Mouse (Mus musculus) limb, embryonic 11.5 days (tissue): ENCODE measurements around the gene Sec14l4. TPM values are rescaled to one million over a fixed set of nuclear protein-coding genes. Genes with fewer than 3 reads are reported as not detected.
"Not testable (repeated sequence)": the region's sequence is repeated elsewhere in the genome, so short reads cannot be mapped to it uniquely, and the experiment has no call there.

Source experiments
- ATAC-seq: fragments of 200-750 bp; cut with Nextera tagmentation; 2 replicates; pipeline ENCODE4 v1.8.0; 2017; ENCODE audit warnings: low read depth; ENCODE audit not compliant: insufficient number of reproducible peaks, low FRiP score, low TSS enrichment
- DNase-seq: peaks from one replicate; pipeline ENCODE4 v3.0.0-alpha.2; 2015; ENCODE audit warnings: low spot score
- H3K27ac ChIP-seq: fragments of 300-500 bp; sonication (generic); replicated peaks from 2 replicates; pipeline ENCODE4 v1.5.1; 2014; ENCODE audit warnings: low read depth, mild to moderate bottlenecking, low read length
- H3K27me3 ChIP-seq: fragments of 300-500 bp; sonication (generic); 2 replicates; pipeline ENCODE4 v1.6.1; 2014; ENCODE audit warnings: mild to moderate bottlenecking, low read length, mixed read lengths; ENCODE audit not compliant: control insufficient read depth, insufficient read depth
- H3K36me3 ChIP-seq: fragments of 300-500 bp; sonication (generic); 2 replicates; pipeline ENCODE4 v1.6.1; 2014; ENCODE audit warnings: mild to moderate bottlenecking, low read length, moderate library complexity, mixed read lengths; ENCODE audit not compliant: control insufficient read depth, insufficient read depth
- H3K4me1 ChIP-seq: fragments of 300-500 bp; sonication (generic); 2 replicates; pipeline ENCODE4 v1.6.1; 2014; ENCODE audit warnings: low read length, mixed read lengths; ENCODE audit not compliant: control insufficient read depth, insufficient read depth
- H3K4me2 ChIP-seq: fragments of 300-500 bp; sonication (generic); 2 replicates; pipeline ENCODE4 v1.6.1; 2014; ENCODE audit warnings: low read depth, mild to moderate bottlenecking, moderate library complexity; ENCODE audit not compliant: severe bottlenecking
- H3K4me3 ChIP-seq: fragments of 300-500 bp; sonication (generic); 2 replicates; pipeline ENCODE4 v1.5.1; 2014; ENCODE audit warnings: low read depth, low read length
- H3K9ac ChIP-seq: fragments of 300-500 bp; sonication (generic); 2 replicates; pipeline ENCODE4 v1.6.1; 2014; ENCODE audit warnings: mild to moderate bottlenecking, low read length
- H3K9me3 ChIP-seq: fragments of 300-500 bp; sonication (generic); 2 replicates; pipeline ENCODE4 v1.6.1; 2016; ENCODE audit warnings: low read length; ENCODE audit not compliant: control insufficient read depth
- WGBS: fragments of 180-500 bp; shearing (Covaris S2); extraction: QIAGEN DNeasy Blood & Tissue Kit; methylation state at CpG from one replicate; pipeline ENCODE4 v1.1.7; 2014; 5-methylcytosine and 5-hydroxymethylcytosine counted together
- polyA plus RNA-seq: library from polyadenylated mRNA; unstranded; fragments of >200 nt; fragmentation: Nextera tagmentation; extraction: Ambion mirVana; gene quantifications from 2 replicates; pipeline ENCODE4 v1.2.1, GENCODE M21; 2014

Gene Sec14l4
- polyA plus RNA-seq, 1 experiment from 2014 or later: not detected

- Histone ChIP-seq H3K27ac (no peak overlapping the region), H3K9ac (no peak overlapping the region), H3K9me3 (no peaks in the 10 kb centered on the region), H3K4me1 (no peaks in the 10 kb centered on the region), H3K27me3 (no peaks in the 10 kb centered on the region), H3K4me3 (no peak overlapping the region), H3K4me2 (no peak overlapping the region), H3K36me3 (no peaks in the 10 kb centered on the region)
- no peak for ATAC-seq
- no peak for DNase-seq
- 85% methylated on average over 1 of the region's 1 CpGs for WGBS
These were observed 18.6 kb upstream of the Sec14l4 start for GRCm38 (mm10) chr11:4012616-4013015.

- not testable (repeated sequence) for H3K27me3 ChIP-seq, H3K27ac ChIP-seq, H3K4me3 ChIP-seq, H3K36me3 ChIP-seq, ATAC-seq, DNase-seq, H3K4me2 ChIP-seq, H3K4me1 ChIP-seq, H3K9ac ChIP-seq, H3K9me3 ChIP-seq
- WGBS: 92% methylated on average over 14 of the region's 14 CpGs
These were observed 15.5 kb upstream of the Sec14l4 start for GRCm38 (mm10) chr11:4015796-4016195.

- not testable (repeated sequence) for H3K36me3 ChIP-seq, DNase-seq, H3K9me3 ChIP-seq, H3K4me1 ChIP-seq, H3K4me3 ChIP-seq, H3K27me3 ChIP-seq, H3K27ac ChIP-seq, ATAC-seq, H3K9ac ChIP-seq, H3K4me2 ChIP-seq
- 94% methylated on average over 13 of the region's 13 CpGs for whole genome bisulfite sequencing
These were observed 9.2 kb upstream of the Sec14l4 start for GRCm38 (mm10) chr11:4022111-4022510.

GRCm38 (mm10) chr11:4023321-4023720 lies 7.9 kb upstream of the Sec14l4 start:
- no peaks in the 10 kb centered on the region for H3K9me3 ChIP-seq
- H3K4me3 ChIP-seq: no peak overlapping the region
- no peak overlapping the region for H3K27ac ChIP-seq
- 82% methylated on average over 2 of the region's 2 CpGs for WGBS
- no peaks in the 10 kb centered on the region for H3K27me3 ChIP-seq
- ATAC-seq (no peak), DNase-seq (no peak)
- no peaks in the 10 kb centered on the region for H3K36me3 ChIP-seq
- no peaks in the 10 kb centered on the region for H3K4me1 ChIP-seq
- H3K9ac ChIP-seq: no peak overlapping the region
- no peak overlapping the region for H3K4me2 ChIP-seq

GRCm38 (mm10) chr11:4027066-4027465 lies 4.2 kb upstream of the Sec14l4 start:
- DNase-seq (no peak), ATAC-seq (no peak)
- H3K4me1 ChIP-seq: no peaks in the 10 kb centered on the region
- H3K27ac ChIP-seq: no peak overlapping the region
- H3K4me2 ChIP-seq: no peak overlapping the region
- 73% methylated on average over 8 of the region's 8 CpGs for WGBS
- no peak overlapping the region for H3K4me3 ChIP-seq
- H3K27me3 ChIP-seq: peaks cover 3% of the 10 kb centered on the region; the same call in 1 of the 2 replicates
- no peaks in the 10 kb centered on the region for H3K9me3 ChIP-seq
- no peak overlapping the region for H3K9ac ChIP-seq
- H3K36me3 ChIP-seq: no peaks in the 10 kb centered on the region

- 78% methylated on average over 9 of the region's 9 CpGs for WGBS
- no peak for DNase-seq
- H3K4me2 ChIP-seq: no peak overlapping the region
- H3K9ac ChIP-seq: no peak overlapping the region
- no peak overlapping the region for H3K4me3 ChIP-seq
- no peaks in the 10 kb centered on the region for H3K4me1 ChIP-seq
- H3K27me3 ChIP-seq: peaks cover 4% of the 10 kb centered on the region; the same call in 1 of the 2 replicates
- H3K9me3 ChIP-seq: no peaks in the 10 kb centered on the region
- no peaks in the 10 kb centered on the region for H3K36me3 ChIP-seq
- no peak overlapping the region for H3K27ac ChIP-seq
- no peak for ATAC-seq
These were observed 3.5 kb upstream of the Sec14l4 start for GRCm38 (mm10) chr11:4027561-4028334.

- Histone ChIP-seq H3K36me3 (no peaks in the 10 kb centered on the region), H3K27ac (no peak overlapping the region), H3K9me3 (no peaks in the 10 kb centered on the region), H3K4me3 (no peak overlapping the region), H3K4me2 (no peak overlapping the region), H3K27me3 (peaks cover 4% of the 10 kb centered on the region; the same call in 1 of the 2 replicates), H3K4me1 (no peaks in the 10 kb centered on the region), H3K9ac (no peak overlapping the region)
- 68% methylated on average over 4 of the region's 4 CpGs for WGBS
- ATAC-seq: no peak
- no peak for DNase-seq
These were observed 1.9 kb upstream of the Sec14l4 start for GRCm38 (mm10) chr11:4029343-4029742.

GRCm38 (mm10) chr11:4031961-4032360 lies 699 bp downstream of the Sec14l4 start:
- H3K4me3 ChIP-seq: no peak overlapping the region
- 34% methylated on average over 11 of the region's 12 CpGs for WGBS
- H3K27ac ChIP-seq: no peak overlapping the region
- no peak for DNase-seq
- H3K9ac ChIP-seq: no peak overlapping the region
- H3K4me2 ChIP-seq: no peak overlapping the region
- H3K36me3 ChIP-seq: no peaks in the 10 kb centered on the region
- H3K4me1 ChIP-seq: no peaks in the 10 kb centered on the region
- no peak for ATAC-seq
- no peaks in the 10 kb centered on the region for H3K9me3 ChIP-seq
- H3K27me3 ChIP-seq: peaks cover 4% of the 10 kb centered on the region; the same call in 1 of the 2 replicates

GRCm38 (mm10) chr11:4033471-4033870 lies 2.2 kb downstream of the Sec14l4 start:
- H3K9me3 ChIP-seq: no peaks in the 10 kb centered on the region
- no peaks in the 10 kb centered on the region for H3K36me3 ChIP-seq
- no peak overlapping the region for H3K4me3 ChIP-seq
- H3K4me1 ChIP-seq: no peaks in the 10 kb centered on the region
- ATAC-seq (no peak), DNase-seq (no peak)
- H3K9ac ChIP-seq: no peak overlapping the region
- no peak overlapping the region for H3K4me2 ChIP-seq
- no peak overlapping the region for H3K27ac ChIP-seq
- H3K27me3 ChIP-seq: peaks cover 4% of the 10 kb centered on the region; the same call in 1 of the 2 replicates
- 58% methylated on average over 7 of the region's 7 CpGs for WGBS
